Mouse (Mus musculus) embryo, embryonic 11 days (tissue): ENCODE measurements at regions not wholly inside any gene's neighbourhood (a gene's known extent, or its start where the extent isn't known, plus 50 kb on each side); places are given as distances from the start of the nearest gene placed in this dataset.
"Not testable (repeated sequence)": the region's sequence is repeated elsewhere in the genome, so short reads cannot be mapped to it uniquely, and the experiment has no call there.

ENCODE experiments used
- DNase-seq: peaks from one replicate; pipeline ENCODE4 v3.0.0-alpha.2; 2015

- no peak for DNase-seq
Measured at GRCm38 (mm10) chr2:78059801-78060416, 113.7 kb upstream of the Cwc22 start.

GRCm38 (mm10) chr2:78058988-78059387 lies 112.8 kb upstream of the Cwc22 start:
- DNase-seq = no peak

DNA sequence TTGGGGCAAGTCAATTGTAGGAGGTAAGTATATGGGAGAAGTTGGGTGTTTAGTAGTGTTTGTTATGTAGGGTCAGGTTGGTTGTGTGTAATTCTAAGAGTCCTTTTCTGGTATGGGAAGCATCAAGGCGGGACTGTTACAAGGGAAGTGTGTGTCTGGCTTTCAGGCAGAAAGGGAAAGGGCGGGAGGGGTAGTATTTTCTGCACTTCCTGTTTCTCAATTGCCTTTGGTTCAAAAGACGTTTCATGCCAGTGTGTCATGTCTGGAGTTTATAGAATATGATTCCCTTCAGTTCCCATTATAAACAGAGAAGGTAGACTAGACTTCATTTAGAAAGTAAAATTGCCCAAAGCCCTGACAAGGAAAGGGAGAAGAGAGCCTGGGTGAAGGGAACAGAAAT lies 107.7 kb upstream of the Cwc22 start:
- DNase-seq = no peak

DNA sequence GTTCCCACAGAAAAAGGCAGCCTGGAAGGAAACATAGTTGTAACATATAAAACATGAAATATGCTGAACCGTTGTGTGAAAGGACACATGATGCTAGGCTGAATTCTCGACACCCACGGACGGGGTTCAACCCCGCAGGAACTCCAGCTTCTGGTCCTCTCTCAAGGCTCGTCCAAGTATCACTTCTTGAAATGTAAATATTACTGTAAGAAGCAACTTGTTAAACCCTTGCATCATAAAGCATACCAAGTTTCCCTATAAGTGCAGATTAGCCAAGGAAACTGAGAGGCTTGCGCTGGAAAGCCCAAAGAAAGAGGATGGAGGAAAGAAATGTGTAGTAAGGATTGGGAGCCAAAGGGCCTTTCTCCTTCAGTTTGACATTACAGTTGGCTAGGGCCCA lies 104.4 kb upstream of the Cwc22 start:
- DNase-seq = no peak

DNA sequence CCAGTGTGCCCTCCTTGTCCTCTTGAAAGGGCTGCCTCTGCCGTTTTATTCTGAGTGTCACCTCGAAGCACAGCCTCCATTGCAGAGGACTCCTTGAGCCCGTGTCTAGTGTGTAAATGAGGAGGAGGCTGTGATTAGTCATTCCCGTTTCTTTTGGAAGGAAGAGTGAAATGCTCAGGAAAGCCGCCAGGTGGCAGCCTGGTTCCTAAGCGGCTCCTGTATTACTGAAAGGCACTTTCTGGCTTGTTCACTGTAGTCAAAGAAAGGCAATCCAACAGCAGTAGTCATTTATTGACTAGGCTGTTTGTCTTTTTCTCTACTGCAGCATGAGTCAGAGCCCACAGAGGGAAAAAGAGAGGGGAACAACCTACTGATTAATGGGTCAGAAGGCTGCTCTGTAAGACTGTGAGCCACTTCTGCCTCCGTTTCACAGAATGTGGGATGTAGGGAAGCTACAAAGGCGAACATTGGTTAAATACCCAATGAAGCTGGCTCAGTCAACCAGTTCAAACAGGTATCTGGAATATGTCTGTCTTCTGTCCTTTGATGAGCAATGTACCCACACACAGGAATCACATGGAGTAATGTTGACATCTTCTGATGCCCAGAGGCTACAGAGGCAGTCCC lies 103.2 kb upstream of the Cwc22 start:
- DNase-seq = peak; percentile 85

- DNase-seq = no peak
Measured at GRCm38 (mm10) chr2:78048706-78049055, 102.5 kb upstream of the Cwc22 start.

- DNase-seq = peak; percentile 74
Measured at GRCm38 (mm10) chr2:78048030-78048705, 102.0 kb upstream of the Cwc22 start.

DNA sequence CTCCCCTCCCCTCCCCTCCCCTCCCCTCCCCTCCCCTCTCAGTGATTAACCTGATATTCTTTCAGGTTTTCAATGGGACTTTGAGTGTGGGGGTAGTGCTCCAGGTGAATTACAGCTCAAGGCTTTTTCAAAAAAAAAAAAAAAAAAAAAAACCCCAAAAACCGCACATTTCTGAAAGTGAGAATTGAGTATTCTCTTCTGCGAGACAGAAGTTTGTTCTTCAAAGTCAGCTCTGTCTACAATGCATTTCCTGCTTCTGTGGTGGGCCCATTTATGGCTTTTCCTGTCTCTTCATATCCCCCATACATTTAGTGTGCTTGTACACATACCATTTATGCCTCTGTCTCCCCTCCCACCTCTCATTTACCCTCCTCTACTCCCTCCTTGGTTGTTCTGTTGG lies 81.1 kb upstream of the Cwc22 start:
- DNase-seq = no peak

- DNase-seq = no peak
Measured at GRCm38 (mm10) chr2:78026808-78027207, 80.6 kb upstream of the Cwc22 start.

- no peak for DNase-seq
Measured at GRCm38 (mm10) chr2:78025651-78026435, 79.7 kb upstream of the Cwc22 start.

DNA sequence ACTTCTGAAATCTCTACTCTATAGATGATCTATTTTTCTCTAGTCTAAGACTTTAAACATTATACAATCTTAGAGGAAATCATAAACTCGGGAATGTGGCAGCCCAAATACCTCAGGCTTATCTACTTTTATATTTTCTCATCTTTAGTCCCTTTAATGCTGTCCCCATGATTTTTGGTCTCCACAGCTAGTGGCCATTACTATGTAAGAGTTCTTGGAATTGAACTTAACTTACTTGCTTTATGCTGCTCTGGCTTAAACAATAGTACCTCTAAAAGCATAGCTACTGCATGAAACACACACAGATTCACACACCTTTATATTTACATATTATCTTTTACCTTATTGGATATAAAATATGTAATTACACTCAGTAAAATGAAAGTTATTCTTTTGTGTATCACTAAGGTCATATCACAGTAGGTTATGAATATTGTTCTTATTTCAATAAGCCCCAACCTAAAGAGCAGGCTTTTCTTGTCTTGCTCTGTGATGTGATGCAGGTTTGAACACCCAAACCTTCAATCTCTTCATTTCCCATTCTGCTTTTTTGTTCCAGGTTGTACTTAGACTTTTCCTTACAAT lies 78.9 kb upstream of the Cwc22 start:
- no peak for DNase-seq

DNA sequence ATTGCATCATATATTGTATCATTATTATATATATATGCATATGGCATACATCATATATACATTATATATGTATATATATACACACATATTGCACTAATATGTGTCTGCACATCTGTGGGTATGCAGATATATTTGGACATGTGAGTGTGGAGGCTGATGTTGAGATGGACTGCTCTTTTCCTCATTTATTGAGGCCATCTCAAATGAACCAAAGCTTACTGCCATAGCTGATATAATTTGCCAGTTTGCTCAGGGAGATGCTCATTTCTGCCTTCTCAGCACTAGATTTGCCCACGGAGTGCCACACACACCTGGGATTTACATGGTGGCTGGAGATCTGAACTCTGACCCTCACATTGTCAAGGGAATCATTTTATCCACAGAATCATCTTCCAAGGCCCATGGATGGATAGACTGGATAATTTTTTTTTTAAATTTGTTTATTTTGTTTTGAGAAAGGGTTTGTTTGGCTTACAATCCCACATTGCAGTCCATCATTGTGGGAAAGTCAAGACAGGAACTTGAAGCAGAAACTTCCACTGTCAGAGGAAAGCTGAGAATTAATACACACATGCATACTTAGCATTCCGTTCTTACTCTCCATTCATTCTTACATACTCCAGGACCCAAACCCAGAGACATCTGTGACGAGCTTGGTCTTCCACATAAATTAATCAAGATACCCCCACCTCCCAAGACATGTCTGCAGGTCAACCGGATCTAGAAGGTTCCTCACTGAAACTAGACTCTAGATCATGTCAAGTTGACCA lies 77.9 kb upstream of the Cwc22 start:
- DNase-seq = no peak

- no peak for DNase-seq
Measured at GRCm38 (mm10) chr2:78023416-78023815, 77.2 kb upstream of the Cwc22 start.

DNA sequence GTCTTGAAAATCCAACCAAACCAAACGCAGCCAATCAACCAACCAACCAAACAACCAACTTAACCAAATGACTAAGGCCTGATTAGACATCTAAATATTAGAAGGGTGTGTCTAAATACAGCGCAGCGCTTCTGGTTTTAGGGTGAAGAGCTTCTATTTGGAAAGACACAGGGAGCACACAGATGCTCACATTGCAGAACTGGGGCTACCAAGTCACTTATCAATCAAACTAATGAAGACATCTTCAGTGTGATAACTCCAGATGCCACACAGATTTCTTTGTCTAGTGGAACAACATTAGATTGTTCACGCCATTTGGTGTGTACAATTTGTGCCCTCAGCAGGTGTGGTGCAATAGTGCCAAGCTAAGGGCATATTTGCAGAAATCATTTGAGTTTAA lies 76.6 kb upstream of the Cwc22 start:
- no peak for DNase-seq

DNA sequence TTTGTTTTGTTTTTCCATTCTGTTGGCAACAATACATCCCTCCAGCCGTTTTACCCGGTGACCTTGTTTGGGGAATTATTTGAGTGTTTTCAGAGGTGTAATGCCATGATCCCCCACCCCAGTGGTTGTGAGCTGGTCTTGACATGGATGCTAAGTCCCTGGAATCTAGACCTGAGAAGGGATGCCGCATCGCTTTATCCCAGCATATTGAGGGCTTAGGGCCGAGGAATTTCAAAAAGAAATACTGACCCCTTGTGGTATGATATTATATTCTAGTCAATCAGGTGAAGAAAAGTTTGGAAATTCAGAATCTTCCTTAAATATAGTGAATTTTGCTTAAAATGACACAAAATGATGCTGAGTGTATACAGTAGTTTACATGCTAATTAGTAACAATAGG lies 75.7 kb upstream of the Cwc22 start:
- peak; percentile 69 for DNase-seq

DNA sequence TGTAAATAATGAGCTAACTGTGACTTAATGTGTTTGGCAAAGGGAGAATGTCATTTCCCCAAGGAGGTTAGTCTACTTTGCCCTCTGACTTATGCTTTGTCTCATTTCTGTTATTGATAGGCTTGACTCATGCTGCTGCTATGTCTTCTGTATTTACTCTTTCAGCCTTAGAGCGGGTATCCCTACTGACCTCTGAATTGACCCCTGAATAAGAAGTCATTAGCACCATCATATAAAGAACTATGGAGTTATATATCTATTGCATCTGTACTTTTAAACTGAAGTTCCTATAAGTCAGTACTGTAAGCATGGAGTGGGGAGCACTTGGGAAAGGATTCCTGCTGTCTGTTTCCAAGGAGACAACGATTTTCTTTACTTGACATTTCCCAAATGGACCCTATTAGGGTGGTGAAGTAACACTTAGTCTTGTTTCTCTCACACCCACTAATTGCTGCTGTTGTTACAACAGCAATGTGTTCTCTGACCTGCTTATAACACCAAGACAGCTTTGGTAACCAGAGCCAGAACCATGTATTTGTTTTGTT lies 75.3 kb upstream of the Cwc22 start:
- DNase-seq = no peak

DNA sequence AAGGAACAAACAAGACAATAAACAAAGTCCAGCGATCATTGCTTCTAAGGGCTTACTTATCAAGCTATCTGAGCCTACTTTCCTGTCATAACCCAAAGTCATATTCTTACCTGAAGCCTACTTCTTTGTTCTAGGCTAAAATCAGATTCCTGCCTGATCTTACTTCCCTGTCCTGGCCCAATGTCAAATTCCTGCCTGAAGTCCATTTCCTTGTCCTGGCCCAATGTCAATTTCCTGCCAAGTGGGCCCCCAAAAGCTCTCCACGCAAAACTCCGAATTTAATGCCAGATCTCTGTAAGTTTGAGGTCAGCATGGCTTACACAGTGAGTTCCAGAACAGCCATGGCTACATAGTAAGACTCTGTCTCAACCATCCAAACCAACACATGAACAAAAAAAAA lies 74.3 kb upstream of the Cwc22 start:
- DNase-seq = no peak

DNA sequence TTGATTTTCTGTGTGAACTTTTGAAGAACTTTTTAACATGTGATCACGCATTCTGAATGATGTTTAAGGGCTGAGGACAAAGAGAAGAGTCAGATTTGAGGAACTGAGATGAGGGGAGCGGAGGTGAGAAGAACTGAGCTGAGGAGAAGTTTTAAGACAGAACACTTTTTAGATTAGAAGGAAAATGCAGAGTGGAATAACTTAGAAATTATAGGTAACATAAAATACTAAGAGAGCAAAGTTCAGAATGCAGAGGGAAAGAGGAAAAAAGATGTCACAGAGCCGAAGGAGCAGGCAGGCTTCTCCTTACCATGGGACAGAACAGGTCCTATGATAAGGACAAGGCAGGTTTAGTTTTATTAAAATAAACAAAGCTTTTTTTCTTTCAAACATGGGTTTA lies 73.7 kb upstream of the Cwc22 start:
- no peak for DNase-seq

DNA sequence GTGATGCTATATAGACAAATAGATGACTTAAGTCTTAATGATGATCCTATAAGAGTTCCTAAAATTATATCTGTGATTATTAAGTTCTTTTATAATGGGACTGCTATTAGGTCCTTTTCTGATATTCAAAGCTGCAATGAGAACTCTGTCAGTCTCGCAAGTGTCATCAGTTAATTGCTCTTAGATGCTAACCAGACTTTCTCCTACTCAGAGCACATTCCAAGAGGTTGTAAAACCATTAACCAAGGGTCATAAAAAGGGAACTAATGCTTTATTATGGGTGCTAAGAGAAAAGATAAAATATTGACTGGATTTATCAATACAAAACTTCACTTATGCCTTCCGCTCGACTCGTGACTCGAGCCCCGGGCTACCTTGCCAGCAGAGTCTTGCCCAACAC lies 66.3 kb upstream of the Cwc22 start:
- DNase-seq = not testable (repeated sequence)

DNA sequence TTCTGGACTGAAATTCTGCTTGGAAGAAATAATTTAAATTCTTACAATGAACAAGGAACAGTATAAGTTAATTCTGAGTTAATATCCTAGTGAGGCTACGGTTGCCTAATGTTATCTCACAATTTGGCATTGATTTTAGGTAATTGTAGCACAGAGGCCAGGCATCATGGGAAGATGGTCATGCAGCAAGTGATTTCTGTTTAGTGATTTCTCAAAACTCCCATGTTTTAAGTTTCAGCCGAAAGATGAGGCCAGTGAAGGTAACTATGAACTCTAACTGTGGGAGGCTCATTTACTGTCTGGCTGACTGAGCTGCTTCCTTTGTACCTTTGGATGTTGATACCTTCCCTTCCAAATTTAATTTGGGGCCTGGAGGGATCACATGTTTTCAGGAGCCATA lies 65.6 kb upstream of the Cwc22 start:
- DNase-seq = no peak

- DNase-seq = no peak
Measured at GRCm38 (mm10) chr2:78011051-78011800, 65.1 kb upstream of the Cwc22 start.
